Mouse (Mus musculus) MEL (cell line): ENCODE measurements around the gene Ppp1r37. TPM values are rescaled to one million over a fixed set of nuclear protein-coding genes. Genes with fewer than 3 reads are reported as not detected.

Experiments used
- DNase-seq: peaks from one replicate; pipeline ENCODE4 v3.0.0; 2011; ENCODE audit warnings: low read depth, low spot score
- H3K27ac ChIP-seq: 2 replicates; pipeline ENCODE4 v1.5.1; 2012; ENCODE audit warnings: low read depth, mild to moderate bottlenecking, control low read depth, low read length, moderate library complexity; ENCODE audit not compliant: control insufficient read depth
- H3K27me3 ChIP-seq, 2 experiments: fragments of 150-350 bp in 1 of 2; sonication (generic) in 1 of 2; 2 replicates each; pipeline ENCODE4 v1.6.1; 2012; ENCODE audit warnings: low read length in 2 of 2, mild to moderate bottlenecking in 2 of 2, improper control_type of control experiment in 1 of 2, moderate library complexity in 1 of 2; ENCODE audit not compliant: insufficient read depth in 2 of 2, control insufficient read depth in 1 of 2
- H3K36me3 ChIP-seq, 2 experiments: 2 replicates each; pipeline ENCODE4 v1.6.1; 2012 to 2014; ENCODE audit warnings: low read length in 2 of 2, improper control_type of control experiment in 1 of 2, inconsistent platforms in 1 of 2, mild to moderate bottlenecking in 1 of 2; ENCODE audit not compliant: insufficient read depth in 2 of 2, control insufficient read depth in 1 of 2
- H3K4me1 ChIP-seq, 2 experiments: fragments of 150-350 bp in 1 of 2; sonication (generic) in 1 of 2; 2 replicates each; pipeline ENCODE4 v1.6.1; 2012; ENCODE audit warnings: low read length in 2 of 2, improper control_type of control experiment in 1 of 2, mild to moderate bottlenecking in 1 of 2; ENCODE audit not compliant: insufficient read depth in 2 of 2, control insufficient read depth in 1 of 2
- H3K4me3 ChIP-seq, 2 experiments: fragments of 150-350 bp in 1 of 2; sonication (generic) in 1 of 2; 2 replicates each; pipeline ENCODE4 v1.5.1; 2012; ENCODE audit warnings: low read depth in 2 of 2, low read length in 2 of 2, mild to moderate bottlenecking in 2 of 2, moderate library complexity in 2 of 2, control low read depth in 1 of 2, improper control_type of control experiment in 1 of 2; ENCODE audit not compliant: control insufficient read depth in 1 of 2, insufficient read depth in 1 of 2
- H3K79me2 ChIP-seq: 2 replicates; pipeline ENCODE4 v1.6.1; 2012; ENCODE audit warnings: mild to moderate bottlenecking, low read length, moderate library complexity; ENCODE audit not compliant: control insufficient read depth, poor library complexity, insufficient read depth
- H3K9ac ChIP-seq: 2 replicates; pipeline ENCODE4 v1.6.1; 2012; ENCODE audit warnings: low read depth, mild to moderate bottlenecking, control low read depth, low read length, moderate library complexity; ENCODE audit not compliant: control insufficient read depth, poor library complexity, severe bottlenecking
- H3K9me3 ChIP-seq: fragments of 150-350 bp; sonication (generic); replicated peaks from 2 replicates; pipeline ENCODE4 v1.6.1; 2012; ENCODE audit warnings: mild to moderate bottlenecking, low read length, improper control_type of control experiment, moderate library complexity; ENCODE audit not compliant: insufficient read depth
- BHLHE40 ChIP-seq: IDR thresholded peaks from 2 replicates; pipeline ENCODE4 v1.6.1; 2012; ENCODE audit warnings: low read depth, mild to moderate bottlenecking, inconsistent platforms, low read length, improper control_type of control experiment, borderline replicate concordance
- CHD1 ChIP-seq: IDR thresholded peaks from 2 replicates; pipeline ENCODE4 v1.6.1; 2012; ENCODE audit warnings: low read depth, mild to moderate bottlenecking, inconsistent platforms, low read length, improper control_type of control experiment
- CTCF ChIP-seq, 3 experiments: IDR thresholded peaks in 2 of 3; conservative IDR thresholded peaks in 1 of 3; 2 replicates each; pipeline ENCODE4 v1.5.1; 2011 to 2012; ENCODE audit warnings: low read length in 3 of 3, low read depth in 2 of 3, mild to moderate bottlenecking in 2 of 3, improper control_type of control experiment in 1 of 3, inconsistent platforms in 1 of 3, mixed read lengths in 1 of 3, moderate library complexity in 1 of 3; ENCODE audit not compliant: control insufficient read depth in 1 of 3, insufficient read depth in 1 of 3, poor library complexity in 1 of 3, severe bottlenecking in 1 of 3
- E2F4 ChIP-seq: IDR thresholded peaks from 2 replicates; pipeline ENCODE4 v1.6.1; 2011; ENCODE audit warnings: low read depth, low read length, improper control_type of control experiment, borderline replicate concordance
- ETS1 ChIP-seq: IDR thresholded peaks from 2 replicates; pipeline ENCODE4 v1.6.1; 2012; ENCODE audit warnings: low read depth, mild to moderate bottlenecking, inconsistent platforms, low read length, improper control_type of control experiment, moderate library complexity
- GATA1 ChIP-seq: IDR thresholded peaks from 2 replicates; pipeline ENCODE4 v1.6.1; 2011; ENCODE audit warnings: low read depth, low read length, improper control_type of control experiment
- HCFC1 ChIP-seq: IDR thresholded peaks from 2 replicates; pipeline ENCODE4 v1.6.1; 2012; ENCODE audit warnings: low read depth, mild to moderate bottlenecking, inconsistent platforms, low read length, improper control_type of control experiment, moderate library complexity
- MAZ ChIP-seq: IDR thresholded peaks from 2 replicates; pipeline ENCODE4 v1.6.1; 2012; ENCODE audit warnings: low read depth, mild to moderate bottlenecking, inconsistent platforms, low read length, improper control_type of control experiment
- MXI1 ChIP-seq: IDR thresholded peaks from 2 replicates; pipeline ENCODE4 v1.6.1; 2011; ENCODE audit warnings: mild to moderate bottlenecking, low read depth, low read length, improper control_type of control experiment
- MYB ChIP-seq: IDR thresholded peaks from 2 replicates; pipeline ENCODE4 v1.6.1; 2011; ENCODE audit warnings: mild to moderate bottlenecking, low read depth, low read length, improper control_type of control experiment
- NELFE ChIP-seq: IDR thresholded peaks from 2 replicates; pipeline ENCODE4 v1.6.1; 2011; ENCODE audit warnings: low read depth, low read length, improper control_type of control experiment
- POLR2A ChIP-seq, 2 experiments: IDR thresholded peaks; 2 replicates each; pipeline ENCODE4 v1.6.1; 2011 to 2012; ENCODE audit warnings: low read length in 2 of 2, mild to moderate bottlenecking in 2 of 2, control low read depth in 1 of 2, improper control_type of control experiment in 1 of 2, low read depth in 1 of 2, moderate library complexity in 1 of 2; ENCODE audit not compliant: control insufficient read depth in 1 of 2, insufficient read depth in 1 of 2, poor library complexity in 1 of 2
- SMC3 ChIP-seq: IDR thresholded peaks from 2 replicates; pipeline ENCODE4 v1.6.1; 2011; ENCODE audit warnings: low read depth, low read length, improper control_type of control experiment
- TAL1 ChIP-seq: IDR thresholded peaks from 2 replicates; pipeline ENCODE4 v1.6.1; 2012; ENCODE audit warnings: mild to moderate bottlenecking, inconsistent platforms, low read length, moderate library complexity, mixed read lengths
- TBP ChIP-seq: IDR thresholded peaks from 2 replicates; pipeline ENCODE4 v1.8.0; 2011; ENCODE audit warnings: low read depth, low read length, improper control_type of control experiment
- TCF12 ChIP-seq: IDR thresholded peaks from 2 replicates; pipeline ENCODE4 v1.6.1; 2014; ENCODE audit warnings: low read depth, mild to moderate bottlenecking, inconsistent platforms, low read length, improper control_type of control experiment, moderate library complexity
- UBTF ChIP-seq: IDR thresholded peaks from 2 replicates; pipeline ENCODE4 v1.6.1; 2012; ENCODE audit warnings: low read depth, mild to moderate bottlenecking, inconsistent platforms, low read length, improper control_type of control experiment, moderate library complexity, borderline replicate concordance; ENCODE audit not compliant: insufficient read depth
- ZC3H11A ChIP-seq: IDR thresholded peaks from 2 replicates; pipeline ENCODE4 v1.6.1; 2012; ENCODE audit warnings: low read depth, mild to moderate bottlenecking, inconsistent platforms, low read length, improper control_type of control experiment
- ZKSCAN1 ChIP-seq: IDR thresholded peaks from 2 replicates; pipeline ENCODE4 v1.6.1; 2012; ENCODE audit warnings: low read depth, mild to moderate bottlenecking, inconsistent platforms, low read length, improper control_type of control experiment, moderate library complexity
- ZMIZ1 ChIP-seq: IDR thresholded peaks from 2 replicates; pipeline ENCODE4 v1.6.1; 2012; ENCODE audit warnings: low read depth, mild to moderate bottlenecking, inconsistent platforms, low read length, improper control_type of control experiment, moderate library complexity
- polyA plus RNA-seq, 2 experiments: library from polyadenylated mRNA; stranded (reverse) in 1 of 2; unstranded in 1 of 2; fragments of >175 nt in 1 of 2; fragments of >200 nt in 1 of 2; gene quantifications; 2 replicates each; pipeline versions ENCODE4 v1.2.1 to v1.2.4; 2012; ENCODE audit warnings: low replicate concordance in 2 of 2, low read depth in 1 of 2; ENCODE audit not compliant: insufficient read length in 2 of 2, insufficient read depth in 1 of 2, missing spikeins in 1 of 2
- total RNA-seq: library from RNA; depleted of rRNA; stranded (reverse); fragments of 300-350 nt; gene quantifications from 2 replicates; pipeline ENCODE4 v1.2.3, GENCODE M21; 2012

Gene Ppp1r37
- total and polyA plus RNA-seq, 3 experiments: 13.6 to 29.0 TPM; not detected in 1

- Histone ChIP-seq H3K4me1 (peaks cover 0 to 2% of the 10 kb centered on the region in 2 experiments; a peak in 1 of 4 replicates), H3K9me3 (no peaks in the 10 kb centered on the region), H3K9ac (no peak overlapping the region), H3K4me3 (no peak overlapping the region), H3K36me3 (peaks cover 0 to 2% of the 10 kb centered on the region in 2 experiments; a peak in 2 of 4 replicates), H3K27ac (no peak overlapping the region), H3K27me3 (no peaks in the 10 kb centered on the region), H3K79me2 (no peaks in the 10 kb centered on the region; the same call in 1 of the 2 replicates)
- no peak for TF ChIP-seq TAL1
- no peak for TF ChIP-seq CHD1
- no peak for TF ChIP-seq GATA1
- no peak for TF ChIP-seq CTCF (IDR thresholded peaks at IDR 0.05 in 2 of 3, conservative IDR thresholded peaks at IDR 0.05 in 1 of 3; ENCODE audit: control insufficient read depth in 1 of 3, insufficient read depth in 1 of 3, low read depth in 2 of 3, low read length in 3 of 3, poor library complexity in 1 of 3, severe bottlenecking in 1 of 3)
- TF ChIP-seq BHLHE40: no peak
- TF ChIP-seq ZC3H11A: no peak
- TF ChIP-seq ETS1: no peak
- no peak for TF ChIP-seq SMC3
- no peak for TF ChIP-seq TBP
- no peak for TF ChIP-seq HCFC1
- no peak for TF ChIP-seq ZMIZ1
- TF ChIP-seq TCF12: no peak
- no peak for TF ChIP-seq POLR2A (IDR thresholded peaks at IDR 0.05; ENCODE audit: control insufficient read depth in 1 of 2, insufficient read depth in 1 of 2, low read depth in 1 of 2, low read length in 2 of 2, poor library complexity in 1 of 2)
- no peak for TF ChIP-seq MXI1
- no peak for TF ChIP-seq ZKSCAN1
- no peak for TF ChIP-seq NELFE
- TF ChIP-seq UBTF: no peak
- no peak for TF ChIP-seq MYB
- no peak for TF ChIP-seq E2F4
- TF ChIP-seq MAZ: no peak
- no peak for DNase-seq
These were observed 61.2 kb downstream of the Ppp1r37 start for GRCm38 (mm10) chr7:19501658-19502057.

- H3K27ac ChIP-seq: no peak overlapping the region
- TF ChIP-seq TCF12: no peak
- no peak for TF ChIP-seq UBTF
- no peaks in the 10 kb centered on the region for H3K79me2 ChIP-seq
- no peak overlapping the region for H3K4me3 ChIP-seq
- no peak for DNase-seq
- H3K9ac ChIP-seq: no peak overlapping the region
- peaks cover 0 to 2% of the 10 kb centered on the region in 2 experiments; a peak in 2 of 4 replicates for H3K36me3 ChIP-seq
- no peaks in the 10 kb centered on the region for H3K9me3 ChIP-seq
- H3K27me3 ChIP-seq: no peaks in the 10 kb centered on the region
- H3K4me1 ChIP-seq: peaks cover 0 to 4% of the 10 kb centered on the region in 2 experiments; a peak in 2 of 4 replicates
These were observed 62.2 kb downstream of the Ppp1r37 start for GRCm38 (mm10) chr7:19500420-19501363.
